Mouse (Mus musculus): Measurements from ENCODE around the gene Rpusd3. TPM values are rescaled to one million over a fixed set of nuclear protein-coding genes. Genes with fewer than 3 reads are reported as not detected.

The Rpusd3 gene
- polyA plus RNA-seq (2016; fragmentation: Nextera tagmentation; extraction: Ambion mirVana), result 37.9 and 40.8 TPM in 2 replicates

DNA sequence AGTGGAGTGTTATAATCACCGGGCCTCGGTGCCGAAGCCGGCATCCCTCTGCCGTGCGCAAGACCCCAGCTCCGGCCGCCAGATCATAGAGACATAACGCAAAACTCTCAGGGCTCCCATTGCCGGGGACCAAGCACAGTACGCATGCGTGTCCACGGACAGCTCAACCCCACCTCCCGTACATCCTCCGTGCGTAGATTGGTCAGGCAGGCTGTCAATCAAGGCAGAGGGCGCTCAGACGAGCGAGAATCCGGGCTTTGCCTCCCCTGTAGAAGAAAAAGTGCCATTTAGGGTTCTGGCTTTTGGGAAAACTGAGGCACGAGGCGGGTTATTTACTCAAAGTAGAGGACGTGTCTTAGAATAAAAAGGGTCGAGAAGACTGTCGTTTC is at the start of gene Rpusd3:
Gene Rpusd3, minus strand, starts transcription at position 142 of the 389 bp plus-strand sequence.
- peak; percentile 97 for DNase-seq (ENCODE audit: low spot score)
- H3K4me1 ChIP-seq, result peaks cover 15% of the 10 kb centered on the region
- H3K4me3 ChIP-seq, result peak within 1 kb of the TSS; percentile 64
- WGBS, result under 1% methylated on average over 25 of the region's 25 CpGs
- H3K27me3 ChIP-seq (ENCODE audit: low read depth, poor library complexity, severe bottlenecking), result no peaks in the 10 kb centered on the region
- peak within 1 kb of the TSS; percentile 81 for H3K27ac ChIP-seq
- H3K9me3 ChIP-seq (replicated peaks), result no peaks in the 10 kb centered on the region
- peaks cover 30% of the 10 kb centered on the region for H3K36me3 ChIP-seq

DNA sequence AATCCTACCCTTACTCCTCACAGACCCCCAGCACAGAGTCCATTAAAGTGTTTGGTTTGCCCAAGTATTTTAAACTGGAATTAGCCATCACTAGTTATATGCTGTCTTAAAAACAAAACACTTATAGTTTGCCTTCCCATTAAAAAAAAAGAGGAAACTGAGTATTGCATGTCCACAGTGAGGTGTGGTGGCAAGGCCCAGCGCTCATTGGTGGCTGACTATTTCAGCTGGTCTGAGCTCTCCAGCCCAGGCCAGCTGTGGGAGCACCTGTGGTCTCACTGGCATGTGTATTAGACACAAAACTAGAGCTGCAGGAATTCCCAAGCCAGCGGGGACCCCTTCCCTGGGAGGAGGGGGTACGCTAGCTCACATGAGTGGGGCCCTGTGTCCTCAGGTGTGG is 49.4 kb upstream of the Rpusd3 start:
- Histone ChIP-seq H3K4me1 (peaks cover 35% of the 10 kb centered on the region), H3K36me3 (no peaks in the 10 kb centered on the region), H3K4me3 (peak overlapping the region; percentile 52; the same call in 1 of the 2 replicates), H3K27ac (no peak overlapping the region), H3K9me3 (replicated peaks) (no peaks in the 10 kb centered on the region), H3K27me3 (ENCODE audit: low read depth, poor library complexity, severe bottlenecking) (peaks cover 45% of the 10 kb centered on the region)
- DNase-seq (ENCODE audit: low spot score), result no peak
- WGBS, result 60% methylated on average over 3 of the region's 3 CpGs

DNA sequence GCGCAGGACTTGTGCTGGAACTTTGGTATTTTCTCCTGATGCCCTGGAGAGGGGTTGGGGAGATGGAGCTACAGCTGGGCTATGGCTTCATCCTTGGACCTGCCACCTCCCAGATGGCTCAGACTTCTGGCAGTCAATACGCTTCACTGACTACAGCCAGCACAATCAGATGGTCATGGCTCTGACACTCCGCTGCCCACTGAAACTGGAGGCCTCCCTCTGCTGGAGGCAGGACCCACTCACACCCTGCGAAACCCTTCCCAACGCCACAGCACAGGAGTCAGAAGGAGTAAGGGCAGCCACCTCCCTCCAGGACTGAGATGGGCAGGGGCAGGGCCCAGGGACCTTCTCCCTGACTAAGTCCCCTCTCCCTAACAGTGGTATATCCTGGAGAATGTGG is 46.5 kb upstream of the Rpusd3 start:
- Histone ChIP-seq H3K27ac (no peak overlapping the region), H3K27me3 (ENCODE audit: low read depth, poor library complexity, severe bottlenecking) (peaks cover 22% of the 10 kb centered on the region), H3K4me1 (peaks cover 15% of the 10 kb centered on the region), H3K36me3 (no peaks in the 10 kb centered on the region), H3K9me3 (replicated peaks) (no peaks in the 10 kb centered on the region), H3K4me3 (no peak overlapping the region)
- no peak for DNase-seq (ENCODE audit: low spot score)
- WGBS, result 63% methylated on average over 5 of the region's 5 CpGs

DNA sequence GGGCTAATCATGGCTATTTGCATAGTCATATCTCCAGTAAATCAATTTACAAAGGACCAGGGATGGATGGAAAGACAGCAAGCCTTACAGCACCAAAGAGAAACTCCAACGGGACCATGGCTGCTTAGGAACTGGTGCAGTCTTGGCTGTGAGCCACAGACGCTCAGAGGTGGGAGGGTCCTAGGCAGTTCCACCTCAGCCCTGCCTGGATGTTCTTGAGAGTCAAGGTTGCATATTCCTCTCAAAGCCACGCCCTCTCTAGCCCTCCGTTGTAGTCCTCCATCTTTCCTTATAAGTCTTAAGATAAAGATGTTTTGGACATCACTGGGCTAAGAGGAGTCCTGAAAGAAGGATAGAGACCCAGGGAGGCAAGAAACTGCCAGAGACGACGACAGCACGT is 44.9 kb upstream of the Rpusd3 start:
- 75% methylated on average over 7 of the region's 7 CpGs for WGBS
- DNase-seq (ENCODE audit: low spot score), result no peak

DNA sequence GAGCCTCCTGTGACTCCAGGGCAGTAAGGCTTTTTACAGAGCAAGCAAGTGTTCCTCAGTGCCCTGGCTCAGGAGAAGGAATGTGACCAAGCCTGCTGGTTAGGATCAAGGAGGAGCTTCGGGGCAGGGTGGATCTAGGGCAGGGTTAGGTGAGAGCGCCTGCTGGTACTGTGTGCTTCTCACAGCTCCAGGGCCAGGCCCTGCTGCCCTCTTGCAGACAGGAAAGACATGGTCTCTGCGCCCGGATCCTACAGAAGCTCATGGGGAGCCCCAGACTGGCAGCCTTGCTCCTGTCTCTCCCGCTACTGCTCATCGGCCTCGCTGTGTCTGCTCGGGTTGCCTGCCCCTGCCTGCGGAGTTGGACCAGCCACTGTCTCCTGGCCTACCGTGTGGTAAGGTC is 39.5 kb upstream of the Rpusd3 start:
- no peaks in the 10 kb centered on the region for H3K4me1 ChIP-seq
- H3K4me3 ChIP-seq, result no peak overlapping the region
- H3K9me3 ChIP-seq (replicated peaks), result no peaks in the 10 kb centered on the region
- H3K27me3 ChIP-seq (ENCODE audit: low read depth, poor library complexity, severe bottlenecking), result no peaks in the 10 kb centered on the region
- no peak overlapping the region for H3K27ac ChIP-seq
- no peaks in the 10 kb centered on the region for H3K36me3 ChIP-seq
- 54% methylated on average over 10 of the region's 10 CpGs for WGBS
- no peak for DNase-seq (ENCODE audit: low spot score)

More for the DNA sequence above, 44.9 kb upstream of the Rpusd3 start:
- no peaks in the 10 kb centered on the region for H3K9me3 ChIP-seq (replicated peaks)
- peaks cover 6% of the 10 kb centered on the region for H3K4me1 ChIP-seq
- no peaks in the 10 kb centered on the region for H3K36me3 ChIP-seq
- no peak overlapping the region for H3K4me3 ChIP-seq
- H3K27ac ChIP-seq, result no peak overlapping the region
- H3K27me3 ChIP-seq (ENCODE audit: low read depth, poor library complexity, severe bottlenecking), result peaks cover 6% of the 10 kb centered on the region

DNA sequence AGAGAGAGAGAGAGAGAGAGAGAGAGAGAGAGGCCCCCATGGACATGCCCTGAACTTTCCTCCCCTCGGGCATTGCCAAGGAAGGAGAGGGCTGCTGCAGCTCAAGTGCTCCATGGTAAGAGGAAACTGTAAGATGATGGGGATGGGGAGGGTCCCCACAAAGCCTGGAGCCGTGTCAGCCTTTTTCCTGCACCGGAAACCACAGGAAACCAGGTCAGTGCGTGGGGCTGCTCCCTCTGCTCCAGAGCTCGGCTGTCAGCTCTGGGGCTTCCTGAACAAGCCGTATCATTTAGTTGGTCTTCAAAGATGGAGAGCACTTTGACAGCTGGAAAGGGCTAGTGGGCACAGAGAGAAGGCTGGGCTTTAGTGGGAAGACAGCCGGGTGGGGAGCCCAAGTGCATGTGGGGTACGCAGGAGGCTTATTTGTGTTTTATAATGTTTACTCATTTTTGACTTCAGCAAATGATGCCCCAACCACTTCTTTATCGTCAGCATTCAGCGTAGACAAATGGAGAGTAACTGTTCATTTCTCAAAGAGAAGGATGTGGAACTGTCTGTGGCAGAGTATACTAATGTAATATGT is 38.9 kb upstream of the Rpusd3 start, which contains the start of gene Il17re:
Gene Il17re, plus strand, starts transcription at position 533 of the 583 bp plus-strand sequence.
- Histone ChIP-seq H3K27me3 (ENCODE audit: low read depth, poor library complexity, severe bottlenecking) (no peaks in the 10 kb centered on the region), H3K27ac (no peak within 1 kb of the TSS), H3K4me3 (no peak within 1 kb of the TSS), H3K36me3 (no peaks in the 10 kb centered on the region), H3K4me1 (no peaks in the 10 kb centered on the region), H3K9me3 (replicated peaks) (no peaks in the 10 kb centered on the region)
- no peak for DNase-seq (ENCODE audit: low spot score)
- WGBS, result 75% methylated on average over 10 of the region's 10 CpGs

DNA sequence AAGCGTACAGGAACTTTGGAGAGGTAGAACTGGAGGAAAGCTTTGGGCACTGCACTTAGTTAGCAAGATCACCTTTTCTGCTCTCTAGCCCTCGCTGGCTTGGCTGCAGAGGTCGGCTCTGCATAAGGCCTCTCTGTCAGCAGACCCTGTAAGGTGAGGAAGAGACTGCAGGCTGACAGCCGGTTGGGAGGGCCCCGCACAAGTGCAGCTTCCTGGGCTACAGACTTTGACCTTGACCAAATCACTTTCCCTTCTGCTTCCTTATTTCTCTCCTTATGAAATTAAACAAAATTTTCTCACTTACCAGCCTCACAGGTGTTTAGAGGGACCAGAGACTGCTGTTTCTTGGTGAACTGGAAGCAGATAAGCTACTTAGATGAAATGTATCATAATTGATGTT is 35.9 kb upstream of the Rpusd3 start:
- Histone ChIP-seq H3K36me3 (no peaks in the 10 kb centered on the region), H3K9me3 (replicated peaks) (no peaks in the 10 kb centered on the region), H3K4me1 (no peaks in the 10 kb centered on the region), H3K27me3 (ENCODE audit: low read depth, poor library complexity, severe bottlenecking) (no peaks in the 10 kb centered on the region), H3K27ac (no peak overlapping the region), H3K4me3 (no peak overlapping the region)
- WGBS, result 62% methylated on average over 5 of the region's 5 CpGs
- no peak for DNase-seq (ENCODE audit: low spot score)

DNA sequence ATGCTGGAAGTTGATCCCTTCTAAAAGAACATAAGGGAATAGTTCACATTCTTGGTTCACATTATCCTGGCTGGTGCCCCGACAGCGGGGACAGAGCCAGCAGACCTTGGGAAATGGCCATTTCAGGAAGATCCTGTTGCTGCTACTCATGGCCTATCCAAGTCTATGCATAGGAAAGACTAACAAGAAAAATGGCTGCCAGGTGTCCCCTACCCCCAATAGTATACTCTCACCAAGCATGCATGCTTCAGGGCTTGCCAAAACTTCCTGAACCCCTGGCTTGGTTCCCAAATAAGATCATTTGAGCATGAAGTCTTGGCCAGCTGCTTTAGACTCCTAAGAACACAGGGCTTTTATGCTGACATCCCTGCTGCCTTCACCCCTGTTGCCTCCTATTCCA is 32.7 kb upstream of the Rpusd3 start:
- H3K9me3 ChIP-seq (replicated peaks), result no peaks in the 10 kb centered on the region
- 83% methylated on average over 2 of the region's 2 CpGs for WGBS
- DNase-seq (ENCODE audit: low spot score), result no peak

DNA sequence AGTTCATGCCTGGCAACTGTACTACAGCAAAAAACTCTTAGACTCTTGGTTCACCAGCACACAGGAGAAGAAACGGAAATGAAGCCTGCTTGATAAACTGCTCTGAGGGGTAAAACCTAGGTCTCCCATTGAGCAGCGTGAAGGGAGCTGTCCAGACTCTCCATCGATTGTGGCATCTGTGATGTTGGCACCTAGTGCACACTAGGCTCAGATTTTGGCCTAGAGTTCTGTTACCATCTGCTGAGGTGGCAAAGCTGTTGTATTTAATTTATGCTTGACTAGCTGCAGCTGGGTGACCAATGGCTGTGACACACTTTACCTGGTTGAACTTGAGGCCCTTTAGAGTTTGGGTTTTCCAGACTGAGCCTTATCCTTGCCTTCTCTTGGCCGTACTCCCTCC is 28.5 kb upstream of the Rpusd3 start:
- no peak for DNase-seq (ENCODE audit: low spot score)
- Histone ChIP-seq H3K4me1 (peaks cover 9% of the 10 kb centered on the region), H3K36me3 (peaks cover 42% of the 10 kb centered on the region), H3K27ac (no peak overlapping the region), H3K27me3 (ENCODE audit: low read depth, poor library complexity, severe bottlenecking) (no peaks in the 10 kb centered on the region), H3K4me3 (no peak overlapping the region), H3K9me3 (replicated peaks) (no peaks in the 10 kb centered on the region)
- WGBS, result 98% methylated on average over 4 of the region's 4 CpGs

More for the DNA sequence above, 32.7 kb upstream of the Rpusd3 start:
- no peaks in the 10 kb centered on the region for H3K4me1 ChIP-seq
- no peaks in the 10 kb centered on the region for H3K27me3 ChIP-seq (ENCODE audit: low read depth, poor library complexity, severe bottlenecking)
- peaks cover 28% of the 10 kb centered on the region for H3K36me3 ChIP-seq
- H3K4me3 ChIP-seq, result no peak overlapping the region
- no peak overlapping the region for H3K27ac ChIP-seq

DNA sequence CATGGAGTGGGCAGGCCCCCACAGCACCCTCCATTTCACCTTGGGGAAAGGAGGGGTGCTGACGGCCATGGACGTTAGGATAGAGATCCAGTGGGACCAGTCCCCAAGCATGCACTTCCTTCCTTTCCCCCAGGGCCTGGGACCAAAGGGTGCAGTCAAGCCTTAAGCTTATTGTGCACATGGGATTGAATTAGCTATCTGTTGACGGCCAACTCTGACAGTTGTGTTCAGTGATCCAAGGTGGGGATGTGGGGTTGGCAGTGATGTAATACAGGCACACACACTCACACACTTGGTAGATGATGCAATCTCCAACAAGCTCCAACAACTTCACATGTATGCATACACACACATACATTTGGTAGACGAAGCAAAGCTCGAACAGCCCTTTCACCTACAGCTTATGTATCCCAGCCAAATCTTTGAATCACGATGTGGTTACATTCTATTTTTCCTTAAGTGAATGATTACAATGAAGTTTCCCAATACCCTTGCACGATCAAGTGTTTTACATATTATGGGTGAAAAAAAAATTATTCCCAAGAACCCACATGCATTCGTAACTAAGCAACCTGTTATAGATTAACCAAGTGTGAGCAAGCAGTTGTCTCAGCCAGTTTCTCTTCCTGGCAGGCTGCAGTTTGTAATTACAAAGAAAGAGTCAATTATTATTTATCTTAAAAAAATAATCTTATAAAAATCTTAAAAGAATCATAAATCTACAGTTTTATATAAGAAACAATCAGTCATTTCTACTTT is 25.2 kb upstream of the Rpusd3 start:
- 87% methylated on average over 8 of the region's 8 CpGs for WGBS
- H3K36me3 ChIP-seq, result peaks cover 39% of the 10 kb centered on the region

DNA sequence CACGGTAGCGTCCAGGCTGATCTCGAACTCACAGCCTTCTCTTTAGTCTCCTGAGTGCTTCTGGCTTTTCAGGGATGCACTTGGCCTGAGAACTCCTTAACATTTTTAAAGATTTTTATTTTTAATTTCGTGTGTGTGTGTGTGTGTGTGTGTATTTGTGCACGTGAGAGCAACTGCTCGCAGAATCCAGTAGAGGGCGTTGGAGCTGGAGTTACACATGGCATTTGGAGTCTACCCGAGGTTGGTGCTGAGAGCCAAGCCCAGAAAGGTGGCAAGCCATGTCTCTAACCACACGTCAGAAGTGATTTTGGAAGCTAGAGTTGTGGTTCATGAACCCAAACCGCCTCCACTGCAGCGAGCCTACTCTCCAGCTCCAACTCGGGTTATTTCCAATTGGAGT is 24.0 kb upstream of the Rpusd3 start:
- H3K4me1 ChIP-seq, result peaks cover 9% of the 10 kb centered on the region
- H3K36me3 ChIP-seq, result peaks cover 27% of the 10 kb centered on the region
- H3K27me3 ChIP-seq (ENCODE audit: low read depth, poor library complexity, severe bottlenecking), result no peaks in the 10 kb centered on the region
- peak overlapping the region; percentile 96 for H3K4me3 ChIP-seq
- DNase-seq (ENCODE audit: low spot score), result no peak
- H3K9me3 ChIP-seq (replicated peaks), result no peaks in the 10 kb centered on the region
- WGBS, result 48% methylated on average over 12 of the region's 12 CpGs
- peak overlapping the region; percentile 92 for H3K27ac ChIP-seq

More for the DNA sequence above, 25.2 kb upstream of the Rpusd3 start:
- H3K27ac ChIP-seq, result no peak overlapping the region
- H3K9me3 ChIP-seq (replicated peaks), result no peaks in the 10 kb centered on the region
- DNase-seq (ENCODE audit: low spot score), result no peak
- no peaks in the 10 kb centered on the region for H3K27me3 ChIP-seq (ENCODE audit: low read depth, poor library complexity, severe bottlenecking)
- peaks cover 9% of the 10 kb centered on the region for H3K4me1 ChIP-seq
- no peak overlapping the region for H3K4me3 ChIP-seq

DNA sequence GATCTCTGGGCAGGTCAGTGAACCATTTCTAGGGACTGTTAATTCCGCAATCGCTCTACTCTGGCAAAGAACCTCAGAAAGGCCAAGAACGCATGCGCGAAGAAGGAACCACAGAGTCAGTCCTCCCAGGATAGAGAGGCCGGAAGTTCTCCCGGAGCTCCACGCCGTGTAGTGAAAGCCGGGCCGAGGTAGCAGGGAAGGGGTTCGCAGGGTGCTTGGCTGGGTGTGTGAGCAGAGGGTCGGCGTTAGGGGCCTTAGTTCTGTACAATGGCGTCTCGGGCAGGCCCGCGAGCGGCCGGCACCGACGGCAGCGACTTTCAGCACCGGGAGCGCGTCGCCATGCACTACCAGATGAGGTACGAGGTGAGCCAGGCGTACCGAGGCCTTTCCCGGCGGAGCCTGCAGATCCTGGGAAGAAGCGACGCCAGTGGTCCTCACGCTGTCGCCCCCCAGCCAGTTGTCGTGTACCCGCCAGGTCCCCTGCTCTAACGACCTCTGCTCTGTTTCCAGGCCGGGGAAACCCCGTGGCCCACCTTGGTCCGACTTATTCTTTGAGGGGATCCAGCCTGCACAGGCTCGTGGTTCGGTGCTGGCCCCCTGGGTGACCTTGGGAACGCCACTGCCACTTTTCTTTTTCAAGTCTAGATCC is 23.4 kb upstream of the Rpusd3 start, which contains the start of gene Jagn1:
Gene Jagn1, plus strand, starts transcription at position 128 of the 649 bp plus-strand sequence.
- Histone ChIP-seq H3K27me3 (ENCODE audit: low read depth, poor library complexity, severe bottlenecking) (no peaks in the 10 kb centered on the region), H3K4me1 (peaks cover 9% of the 10 kb centered on the region), H3K9me3 (replicated peaks) (no peaks in the 10 kb centered on the region), H3K36me3 (peaks cover 22% of the 10 kb centered on the region), H3K27ac (peak within 1 kb of the TSS; percentile 92), H3K4me3 (peak within 1 kb of the TSS; percentile 96)
- DNase-seq (ENCODE audit: low spot score), result peak; percentile 95
- WGBS, result under 1% methylated on average over 45 of the region's 45 CpGs

DNA sequence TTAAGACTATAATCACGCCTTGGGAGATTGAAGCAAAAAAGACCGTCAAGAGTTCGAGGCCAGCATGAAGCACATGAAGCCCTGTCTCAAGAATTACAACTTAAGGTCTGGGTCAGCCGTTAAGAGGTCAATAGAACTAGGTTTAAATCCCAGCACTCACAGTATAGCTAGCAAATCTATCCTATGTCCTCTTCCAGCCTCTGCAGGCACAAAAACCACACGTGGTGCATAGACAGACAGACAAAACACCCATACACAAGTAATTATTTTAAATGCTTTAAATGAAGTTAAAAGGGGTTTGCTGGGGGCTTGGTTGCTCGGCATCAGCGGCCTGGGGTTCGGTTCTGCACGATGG is 22.9 kb upstream of the Rpusd3 start:
- Histone ChIP-seq H3K27ac (peak overlapping the region; percentile 92), H3K9me3 (replicated peaks) (no peaks in the 10 kb centered on the region), H3K4me3 (peak overlapping the region; percentile 96), H3K4me1 (peaks cover 9% of the 10 kb centered on the region), H3K27me3 (ENCODE audit: low read depth, poor library complexity, severe bottlenecking) (no peaks in the 10 kb centered on the region), H3K36me3 (peaks cover 17% of the 10 kb centered on the region)
- DNase-seq (ENCODE audit: low spot score), result no peak
- 44% methylated on average over 9 of the region's 9 CpGs for WGBS

Measured in limb, embryonic 10.5 days (tissue).